Mouse (Mus musculus) spleen, adult 18-20 months (tissue): Measurements from ENCODE around the gene Lingo3.
"Not testable (repeated sequence)": the region's sequence is repeated elsewhere in the genome, so short reads cannot be mapped to it uniquely, and the experiment has no call there.

Experiments used
- DNase-seq, 2 experiments: peaks; one replicate each; pipeline ENCODE4 v3.0.0; 2022; ENCODE audit warnings: mixed read lengths in 2 of 2

The Lingo3 gene

GRCm38 (mm10) chr10:80843087-80843930, 530 bp downstream of the Lingo3 start:
- DNase-seq = no peak

GRCm38 (mm10) chr10:80842334-80842733, 1.5 kb downstream of the Lingo3 start:
- DNase-seq = no peak

GRCm38 (mm10) chr10:80841685-80842084, 2.2 kb downstream of the Lingo3 start:
- no peak for DNase-seq

GRCm38 (mm10) chr10:80839848-80840247, 4.0 kb downstream of the Lingo3 start:
- DNase-seq = no peak

GRCm38 (mm10) chr10:80838346-80838912, 5.4 kb downstream of the Lingo3 start:
- DNase-seq = no peak

GRCm38 (mm10) chr10:80837827-80838226, 6.0 kb downstream of the Lingo3 start:
- no peak for DNase-seq

GRCm38 (mm10) chr10:80836949-80837379, 6.9 kb downstream of the Lingo3 start:
- no peak for DNase-seq

GRCm38 (mm10) chr10:80835617-80836016, 8.2 kb downstream of the Lingo3 start:
- no peak for DNase-seq

- DNase-seq = no peak
Observed at GRCm38 (mm10) chr10:80832818-80833217, 11.0 kb downstream of the Lingo3 start.

- DNase-seq = peak in 1 of 2 experiments; percentile 45
Observed at GRCm38 (mm10) chr10:80831136-80831535, 12.7 kb downstream of the Lingo3 start.

GRCm38 (mm10) chr10:80829359-80830278, 14.2 kb downstream of the Lingo3 start:
- DNase-seq = no peak

- not testable (repeated sequence) for DNase-seq
Observed at GRCm38 (mm10) chr10:80828587-80828986, 15.3 kb downstream of the Lingo3 start.

- no peak for DNase-seq
Observed at GRCm38 (mm10) chr10:80827870-80828420, 15.9 kb downstream of the Lingo3 start.

- DNase-seq = no peak
Observed at GRCm38 (mm10) chr10:80827063-80827869, 16.6 kb downstream of the Lingo3 start.

- DNase-seq = peak; percentile 97 to 98
Observed at GRCm38 (mm10) chr10:80826151-80827062, 17.4 kb downstream of the Lingo3 start, which contains the start of gene Oaz1. Gene Oaz1, plus strand, starts transcription at chr10:80826656.

GRCm38 (mm10) chr10:80824827-80825226, 19.0 kb downstream of the Lingo3 start:
- no peak for DNase-seq

- peak in 1 of 2 experiments; percentile 32 for DNase-seq
Observed at GRCm38 (mm10) chr10:80823847-80824643, 19.8 kb downstream of the Lingo3 start.

GRCm38 (mm10) chr10:80823316-80823715, 20.5 kb downstream of the Lingo3 start:
- DNase-seq = no peak

GRCm38 (mm10) chr10:80822528-80822927, 21.3 kb downstream of the Lingo3 start:
- no peak for DNase-seq

GRCm38 (mm10) chr10:80821991-80822390, 21.8 kb downstream of the Lingo3 start:
- no peak for DNase-seq
